Mouse (Mus musculus): ENCODE data around the gene Klk1b9. TPM values are rescaled to one million over a fixed set of nuclear protein-coding genes. Genes with fewer than 3 reads are reported as not detected.

The Klk1b9 gene
- total RNA-seq, 4 experiments from 2014 or later = not detected

Other genes with a start within 250 kb of the Klk1b9 start
- not detected for gene Klk12, start 207.2 kb upstream of the Klk1b9 start, total RNA-seq (2022)
- not detected for gene Klk11, start 201.5 kb upstream of the Klk1b9 start, total RNA-seq (2022)
- not detected for gene Klk10, start 195.0 kb upstream of the Klk1b9 start, total RNA-seq (2022)
- gene Klk9, start 184.2 kb upstream of the Klk1b9 start, total RNA-seq (2022) = not detected
- gene Klk8, start 178.5 kb upstream of the Klk1b9 start, total RNA-seq (2022) = 1 to 10 TPM; 5.2 to 7.4 (median 6.5) TPM
- gene Klk7, start 164.8 kb upstream of the Klk1b9 start, total RNA-seq (2022) = not detected
- 1 to 10 TPM; 3.2 to 9.7 (median 6.3) TPM for gene Klk6, start 151.6 kb upstream of the Klk1b9 start, total RNA-seq (2022)
- not detected for gene Klk5, start 134.1 kb upstream of the Klk1b9 start, total RNA-seq (2022)
- not detected for gene Klk4, start 94.9 kb upstream of the Klk1b9 start, total RNA-seq (2022)
- not detected for gene Klk15, start 42.3 kb upstream of the Klk1b9 start, total RNA-seq (2022)
- not detected for gene Klk1b8, start 25.4 kb upstream of the Klk1b9 start, total RNA-seq (2022)
- gene Klk1b1, start 9.3 kb upstream of the Klk1b9 start, total RNA-seq (2022) = not detected
- not detected for gene Klk1b11, start 19.8 kb downstream of the Klk1b9 start, total RNA-seq (2022)
- gene Klk1b26, start 36.1 kb downstream of the Klk1b9 start, total RNA-seq (2022) = not detected
- not detected for gene Klk1b27, start 76.2 kb downstream of the Klk1b9 start, total RNA-seq (2022)
- gene Klk1b21, start 126.3 kb downstream of the Klk1b9 start, total RNA-seq (2022) = not detected
- gene Klk1b22, start 136.6 kb downstream of the Klk1b9 start, total RNA-seq (2022) = not detected
- gene Klk1b16, start 160.7 kb downstream of the Klk1b9 start, total RNA-seq (2022) = not detected
- gene Klk1b24, start 212.2 kb downstream of the Klk1b9 start, total RNA-seq (2022) = not detected
- not detected for gene Klk1b3, start 222.1 kb downstream of the Klk1b9 start, total RNA-seq (2022)
- not detected for gene Klk1b4, start 231.4 kb downstream of the Klk1b9 start, total RNA-seq (2022)
- not detected for gene Klk1b5, start 239.9 kb downstream of the Klk1b9 start, total RNA-seq (2022)
- not detected for gene Klk1, start 249.3 kb downstream of the Klk1b9 start, total RNA-seq (2022)